Mouse (Mus musculus) testis, adult 2 months (tissue): ENCODE results near the gene Ghrl. TPM values are rescaled to one million over a fixed set of nuclear protein-coding genes. Genes with fewer than 3 reads are reported as not detected.
A peak's percentile ranks its signal among the peaks of the same experiment; 100 is the strongest.

Experiments
- H3K27ac ChIP-seq: fragments of 200-500 bp; 2 replicates; pipeline ENCODE4 v1.5.1; 2012; ENCODE audit warnings: low read depth, low read length; ENCODE audit not compliant: control insufficient read depth, insufficient read depth
- H3K27me3 ChIP-seq: fragments of 200-500 bp; 2 replicates; pipeline ENCODE4 v1.6.1; 2012; ENCODE audit warnings: mild to moderate bottlenecking, low read length, moderate library complexity; ENCODE audit not compliant: control insufficient read depth, insufficient read depth
- H3K36me3 ChIP-seq: fragments of 200-500 bp; 2 replicates; pipeline ENCODE4 v1.6.1; 2012; ENCODE audit warnings: mild to moderate bottlenecking, low read length; ENCODE audit not compliant: control insufficient read depth, insufficient read depth
- H3K4me1 ChIP-seq: fragments of 200-500 bp; 2 replicates; pipeline ENCODE4 v1.6.1; 2012; ENCODE audit warnings: low read length; ENCODE audit not compliant: control insufficient read depth, insufficient read depth
- H3K4me3 ChIP-seq: fragments of 200-500 bp; 2 replicates; pipeline ENCODE4 v1.5.1; 2012; ENCODE audit warnings: low read depth, mild to moderate bottlenecking, low read length, moderate library complexity, mixed read lengths; ENCODE audit not compliant: control insufficient read depth
- CTCF ChIP-seq: fragments of 200-500 bp; IDR thresholded peaks from 2 replicates; pipeline ENCODE4 v1.5.1; 2012; ENCODE audit warnings: low read depth, mild to moderate bottlenecking, inconsistent platforms, low read length, moderate library complexity; ENCODE audit not compliant: control insufficient read depth, insufficient read depth, insufficient replicate concordance
- POLR2A ChIP-seq: fragments of 200-500 bp; IDR thresholded peaks from 2 replicates; pipeline ENCODE4 v1.6.1; 2012; ENCODE audit warnings: low read depth, mild to moderate bottlenecking, inconsistent platforms, low read length, moderate library complexity; ENCODE audit not compliant: control insufficient read depth
- polyA plus RNA-seq: library from polyadenylated mRNA; depleted of rRNA; stranded (reverse); fragments of >200 nt; gene quantifications from 2 replicates; pipeline ENCODE4 v1.2.3, GENCODE M21; 2012

Gene Ghrl
- polyA plus RNA-seq, 1 experiment: 108 TPM

DNA sequence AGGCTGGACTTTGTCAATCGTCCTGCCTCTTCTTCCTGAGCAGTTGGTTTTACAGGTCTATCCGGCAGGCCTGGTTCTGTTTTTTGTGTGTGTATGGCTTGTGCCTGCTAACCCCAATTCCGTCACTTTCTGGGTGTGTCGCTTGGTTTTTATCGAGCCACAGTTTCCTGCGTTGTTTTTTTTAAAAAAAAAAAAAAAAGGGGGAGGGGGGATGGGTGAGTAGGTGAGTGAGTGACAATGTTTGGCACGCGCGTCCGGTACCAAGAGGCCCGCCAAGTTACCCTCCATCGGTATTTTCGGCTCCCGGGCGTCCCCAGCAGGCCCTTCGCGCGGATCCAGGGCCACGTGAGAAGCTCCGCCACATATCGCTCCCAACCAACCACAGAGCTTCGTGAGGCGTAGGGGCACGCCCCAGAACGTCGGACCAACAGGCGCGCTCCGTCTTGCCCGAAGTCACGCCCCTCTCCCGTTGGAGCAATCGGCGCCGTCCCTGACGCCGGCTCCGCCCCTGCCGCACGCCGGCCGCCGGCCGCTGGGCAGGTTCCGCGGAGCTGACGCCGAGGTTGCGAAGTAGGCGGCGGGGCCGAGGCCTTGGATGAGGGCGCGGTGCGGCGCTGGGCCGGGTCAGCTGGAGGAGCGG, 23.0 kb downstream of the Ghrl start, which contains the start of gene Tatdn2:
TSS of gene Tatdn2 (plus strand) at position 469 of the 640 bp plus-strand sequence.
- Histone ChIP-seq H3K4me3 (peak within 1 kb of the TSS; percentile 89), H3K27me3 (no peaks in the 10 kb centered on the region)

DNA sequence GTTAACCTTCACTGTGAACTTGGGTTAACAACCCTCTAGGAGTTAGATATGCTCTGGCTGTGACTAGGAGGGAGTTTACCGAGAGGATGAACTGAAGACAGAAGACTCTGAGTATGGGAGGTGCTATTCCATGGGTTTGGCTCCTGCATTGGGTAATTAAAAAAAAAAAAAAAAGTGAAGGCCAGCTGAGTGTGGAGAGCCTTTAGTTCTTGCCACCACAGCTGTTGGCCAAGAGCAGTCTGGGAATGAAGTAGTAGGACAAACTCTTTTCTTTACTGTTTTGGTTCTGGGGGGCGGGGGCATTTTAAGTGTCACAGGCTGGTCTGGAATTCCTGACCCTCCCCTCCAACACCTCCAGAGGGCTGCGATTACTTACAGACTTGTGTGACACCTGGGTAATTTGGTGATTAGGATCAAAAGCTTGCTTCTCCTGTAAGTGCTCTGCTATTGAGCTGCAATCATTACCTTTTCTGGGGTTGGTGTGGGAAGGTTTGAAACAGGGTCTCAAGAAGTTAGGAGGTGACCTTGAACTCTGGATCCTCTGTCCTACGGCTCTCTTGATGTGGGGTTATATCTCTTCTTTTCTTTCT, 23.8 kb downstream of the Ghrl start:
- Histone ChIP-seq H3K27ac (peak overlapping the region; percentile 87), H3K4me1 (peaks cover 15% of the 10 kb centered on the region), H3K27me3 (no peaks in the 10 kb centered on the region), H3K36me3 (no peaks in the 10 kb centered on the region), H3K4me3 (peak overlapping the region; percentile 89; the same call in 1 of the 2 replicates)
- TF ChIP-seq CTCF: no peak
- no peak for TF ChIP-seq POLR2A

More for the DNA sequence above, 23.0 kb downstream of the Ghrl start, which contains the start of gene Tatdn2:
- Histone ChIP-seq H3K27ac (peak within 1 kb of the TSS; percentile 97), H3K4me1 (peaks cover 13% of the 10 kb centered on the region), H3K36me3 (peaks cover 2% of the 10 kb centered on the region; the same call in 1 of the 2 replicates)
- TF ChIP-seq POLR2A (peak; percentile 71), CTCF (no peak)

DNA sequence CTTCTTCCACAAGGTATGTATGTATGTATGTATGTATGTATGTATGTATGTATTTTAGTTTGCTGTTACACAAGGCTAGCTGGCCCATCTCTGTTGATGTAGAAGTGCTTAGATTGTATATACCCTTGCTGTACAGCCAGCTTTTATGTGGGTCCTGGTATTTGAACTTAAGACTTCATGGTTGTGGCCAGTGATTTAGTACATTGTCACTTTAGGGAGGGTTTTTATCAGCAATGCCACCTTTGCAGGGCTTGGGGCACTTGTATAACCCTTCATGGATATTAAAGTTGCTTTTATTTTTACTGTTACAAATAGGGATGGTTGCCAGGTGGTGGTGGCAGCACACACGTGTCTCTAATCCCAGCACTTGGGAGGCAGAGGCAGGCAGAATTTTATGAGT, 24.5 kb downstream of the Ghrl start:
- H3K27ac ChIP-seq: no peak overlapping the region
- H3K27me3 ChIP-seq: no peaks in the 10 kb centered on the region
- no peaks in the 10 kb centered on the region for H3K36me3 ChIP-seq
- TF ChIP-seq CTCF (no peak), POLR2A (no peak)
- no peak overlapping the region for H3K4me3 ChIP-seq
- peaks cover 19% of the 10 kb centered on the region for H3K4me1 ChIP-seq

DNA sequence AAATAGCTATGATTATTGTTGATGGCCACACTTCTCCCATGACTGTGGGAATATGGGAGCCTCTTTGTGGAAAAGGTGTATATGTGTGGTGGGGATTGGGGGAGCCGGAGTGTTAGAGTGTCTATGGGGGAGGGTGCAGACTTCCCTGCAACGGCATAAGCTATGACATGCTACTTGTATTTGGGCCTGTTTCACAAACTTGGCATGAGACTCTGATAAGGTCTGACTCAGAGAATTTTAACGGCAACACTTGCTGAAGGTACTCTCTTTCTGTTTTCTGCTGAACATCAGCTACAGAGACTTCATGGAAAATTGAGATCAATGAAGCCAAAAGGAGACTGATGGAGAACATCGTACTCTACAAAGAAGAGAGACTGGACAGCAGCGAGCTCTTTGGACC, 26.3 kb downstream of the Ghrl start:
- no peak overlapping the region for H3K27ac ChIP-seq
- no peak for TF ChIP-seq CTCF
- no peak for TF ChIP-seq POLR2A
- no peaks in the 10 kb centered on the region for H3K27me3 ChIP-seq
- H3K4me3 ChIP-seq: no peak overlapping the region
- H3K36me3 ChIP-seq: no peaks in the 10 kb centered on the region
- peaks cover 23% of the 10 kb centered on the region for H3K4me1 ChIP-seq

DNA sequence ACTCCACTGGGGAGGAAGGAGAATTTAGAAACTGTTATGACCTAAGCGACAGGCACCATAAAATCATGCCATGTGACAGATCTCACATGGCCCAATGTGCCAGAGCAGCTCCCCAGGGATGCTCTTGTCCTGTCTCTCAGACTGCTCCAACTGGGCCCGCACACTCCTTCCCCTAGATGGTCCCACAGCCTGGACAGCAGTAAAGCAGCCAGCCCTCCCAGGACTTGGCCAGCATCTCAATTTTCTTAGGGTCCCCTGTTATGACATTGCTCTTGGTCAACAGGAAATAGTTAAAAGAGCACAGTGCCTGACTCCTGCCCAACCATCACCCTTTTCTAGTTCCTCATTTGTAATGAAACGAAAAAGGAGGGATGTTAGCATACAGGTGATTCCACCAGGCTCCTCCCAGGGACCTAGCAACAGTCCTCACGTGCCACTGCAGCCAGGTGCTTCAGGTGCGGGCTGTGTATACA, 27.0 kb downstream of the Ghrl start:
- Histone ChIP-seq H3K4me3 (no peak overlapping the region), H3K27ac (no peak overlapping the region), H3K4me1 (peaks cover 18% of the 10 kb centered on the region), H3K27me3 (no peaks in the 10 kb centered on the region), H3K36me3 (no peaks in the 10 kb centered on the region)
- no peak for TF ChIP-seq CTCF
- no peak for TF ChIP-seq POLR2A

DNA sequence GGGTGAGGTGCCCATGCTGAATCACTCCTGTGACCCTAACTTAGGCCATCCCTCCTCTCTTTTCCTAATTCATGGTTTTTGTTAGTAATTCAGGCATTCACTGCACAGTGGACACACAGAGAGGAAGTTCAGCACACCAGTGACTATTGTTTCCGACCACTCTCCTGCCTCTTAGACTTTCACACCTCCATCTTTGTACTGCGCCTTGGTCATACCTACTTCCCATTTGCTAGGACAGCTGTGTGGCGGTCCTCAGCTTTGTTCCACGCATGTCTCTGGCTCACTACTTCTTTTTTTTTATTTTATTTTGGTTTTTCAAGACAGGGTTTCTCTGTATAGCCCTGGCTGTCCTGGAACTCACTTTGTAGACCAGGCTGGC, 28.6 kb downstream of the Ghrl start:
- H3K4me1 ChIP-seq: peaks cover 13% of the 10 kb centered on the region

DNA sequence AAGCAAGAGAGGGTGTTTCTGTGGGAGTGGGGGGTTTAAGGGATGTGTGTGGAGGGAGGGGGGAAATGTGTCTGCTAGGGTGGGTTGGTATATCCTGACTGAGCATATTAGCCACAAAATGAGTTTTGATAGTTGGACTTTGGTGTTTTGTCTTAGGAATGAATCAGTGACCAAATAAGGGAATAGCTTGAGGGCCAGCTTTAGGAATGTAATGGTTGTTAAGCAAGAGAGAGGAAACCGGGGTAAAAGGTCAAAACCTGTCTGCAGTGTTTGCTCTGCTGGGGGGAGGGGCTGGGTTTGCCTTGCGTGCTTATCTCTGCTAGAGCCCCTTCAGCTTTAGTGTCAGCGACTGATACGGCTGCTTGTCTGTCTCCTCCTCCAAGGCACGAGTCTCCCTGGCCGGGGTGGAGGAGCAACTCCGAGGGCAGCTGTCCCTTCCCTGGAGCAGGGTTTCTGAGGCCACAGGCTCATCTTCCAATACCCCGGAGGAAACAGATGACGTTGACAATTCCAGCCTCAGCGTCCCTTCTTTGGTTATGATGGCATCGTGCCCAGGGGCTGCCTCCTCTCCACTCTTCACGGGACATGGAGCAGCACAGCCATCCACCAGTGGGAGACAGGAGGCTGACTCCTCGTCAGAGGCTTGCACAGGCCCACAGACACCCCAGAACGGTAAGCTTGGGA, 29.1 kb downstream of the Ghrl start:
- no peak for TF ChIP-seq CTCF
- TF ChIP-seq POLR2A: no peak
- Histone ChIP-seq H3K36me3 (no peaks in the 10 kb centered on the region), H3K27ac (peak overlapping the region; percentile 51), H3K27me3 (no peaks in the 10 kb centered on the region), H3K4me3 (no peak overlapping the region; the same call in 1 of the 2 replicates), H3K4me1 (peaks cover 10% of the 10 kb centered on the region)

More for the DNA sequence above, 28.6 kb downstream of the Ghrl start:
- Histone ChIP-seq H3K36me3 (no peaks in the 10 kb centered on the region), H3K27ac (peak overlapping the region; percentile 51), H3K4me3 (no peak overlapping the region; the same call in 1 of the 2 replicates), H3K27me3 (no peaks in the 10 kb centered on the region)
- TF ChIP-seq POLR2A (no peak), CTCF (no peak)
